Mouse (Mus musculus) heart, adult 18-20 months (tissue): ENCODE measurements at regions not wholly inside any gene's neighbourhood (a gene's known extent, or its start where the extent isn't known, plus 50 kb on each side); places are given as distances from the start of the nearest gene placed in this dataset.

Experiments
- DNase-seq, 2 experiments: peaks; one replicate each; pipeline ENCODE4 v3.0.0; 2021 to 2022; ENCODE audit warnings: mixed read lengths in 1 of 2

- no peak for DNase-seq
Observed at GRCm38 (mm10) chr6:140299653-140300052, 124.2 kb upstream of the Plekha5 start.

- peak; percentile 9 to 14 for DNase-seq
Observed at GRCm38 (mm10) chr6:140297969-140298554, 125.8 kb upstream of the Plekha5 start.

GRCm38 (mm10) chr6:140297561-140297960, 126.3 kb upstream of the Plekha5 start:
- DNase-seq, result no peak

GRCm38 (mm10) chr6:140290109-140290508, 133.7 kb upstream of the Plekha5 start:
- no peak for DNase-seq

- DNase-seq, result no peak
Observed at GRCm38 (mm10) chr6:140288799-140289198, 135.1 kb upstream of the Plekha5 start.

- DNase-seq, result peak in 1 of 2 experiments; percentile 27
Observed at GRCm38 (mm10) chr6:140282285-140282577, 141.6 kb upstream of the Plekha5 start.

- peak; percentile 9 to 43 for DNase-seq
Observed at GRCm38 (mm10) chr6:140281488-140282284, 142.2 kb upstream of the Plekha5 start.

- DNase-seq, result no peak
Observed at GRCm38 (mm10) chr6:140280817-140281475, 142.9 kb upstream of the Plekha5 start.

GRCm38 (mm10) chr6:140279736-140280370, 144.0 kb upstream of the Plekha5 start:
- DNase-seq, result no peak

- DNase-seq, result no peak
Observed at GRCm38 (mm10) chr6:140278750-140279149, 145.1 kb upstream of the Plekha5 start.

GRCm38 (mm10) chr6:140270592-140270991, 153.3 kb upstream of the Plekha5 start:
- DNase-seq, result no peak

GRCm38 (mm10) chr6:140268315-140269070, 155.4 kb upstream of the Plekha5 start:
- DNase-seq, result no peak

GRCm38 (mm10) chr6:140263920-140264319, 159.9 kb upstream of the Plekha5 start:
- DNase-seq, result no peak

- no peak for DNase-seq
Observed at GRCm38 (mm10) chr6:140261813-140262212, 162.0 kb upstream of the Plekha5 start.

GRCm38 (mm10) chr6:140258761-140259160, 165.1 kb upstream of the Plekha5 start:
- DNase-seq, result no peak

- DNase-seq, result no peak
Observed at GRCm38 (mm10) chr6:140258101-140258500, 165.8 kb upstream of the Plekha5 start.

- no peak for DNase-seq
Observed at GRCm38 (mm10) chr6:140251527-140251926, 172.3 kb upstream of the Plekha5 start.

GRCm38 (mm10) chr6:140243411-140244151, 180.3 kb upstream of the Plekha5 start:
- DNase-seq, result no peak

- no peak for DNase-seq
Observed at GRCm38 (mm10) chr6:140239356-140239755, 184.5 kb upstream of the Plekha5 start.

GRCm38 (mm10) chr6:140231537-140231936, 190.3 kb upstream of the Plcz1 start:
- DNase-seq, result no peak

GRCm38 (mm10) chr6:140229295-140229694, 188.0 kb upstream of the Plcz1 start:
- DNase-seq, result peak; percentile 66 to 79
